ENCODE assay signal across 12 mouse cellular contexts in the genomic region with DNA sequence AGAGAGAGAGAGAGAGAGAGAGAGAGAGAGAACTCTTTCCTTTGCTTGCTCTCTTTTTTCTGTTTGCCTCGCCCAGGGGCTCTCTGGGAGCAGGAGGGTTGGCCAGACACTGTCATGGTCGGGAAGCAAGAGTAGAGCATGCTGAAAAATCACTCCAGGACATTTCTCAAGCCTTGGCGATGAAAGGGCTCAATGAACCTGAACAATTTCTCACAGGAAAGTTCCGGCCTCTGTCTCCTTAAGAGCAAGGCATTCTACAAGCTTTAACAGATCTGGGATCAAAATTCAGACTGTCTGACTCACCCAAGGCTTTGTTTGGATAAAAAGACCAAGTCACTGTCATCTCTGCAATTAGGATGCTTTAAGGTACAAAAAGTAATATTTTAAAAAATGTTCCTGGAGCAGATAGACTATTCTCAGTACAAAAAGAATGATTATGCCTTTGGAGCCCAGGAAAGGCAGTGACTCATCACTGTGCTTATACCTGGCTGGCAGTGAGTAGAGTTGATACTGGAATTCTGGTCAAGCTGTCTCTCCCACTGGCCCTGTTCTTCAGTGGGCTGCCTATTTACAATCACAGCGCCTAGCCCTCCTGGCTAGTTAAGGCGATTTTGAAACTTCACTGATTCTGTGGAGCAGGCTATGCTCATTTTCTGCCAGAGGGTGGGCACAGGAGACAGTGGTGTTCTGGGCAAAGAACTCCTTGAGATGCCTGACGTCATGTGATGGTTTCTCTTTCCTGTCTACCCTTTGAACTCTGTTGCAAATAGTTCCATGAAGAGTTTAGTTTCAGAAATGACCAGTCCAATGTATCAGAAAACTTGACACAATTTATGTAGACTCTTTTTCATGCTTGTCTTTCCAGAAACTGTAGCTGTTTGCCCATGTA.
DNase-seq lines count a peak whose midpoint lies in the region; ATAC-seq and TF ChIP-seq lines count a peak whose summit lies in the region.
"Had no signal": no experiment of that assay in that cellular context is flagged by ENCODE, and none has a peak within 500 bp of the region (broad histone marks: within the 10 kb centered on the region; RNA-seq: fewer than 3 reads in every experiment).

No protein-coding gene starts in this region.

- H3K9me3 ChIP-seq in neural tube, embryonic 15.5 days (replicated peaks): no peaks in the 10 kb centered on the region
- no peaks in the 10 kb centered on the region for H3K9me3 ChIP-seq in kidney, embryonic 15.5 days (replicated peaks)
- no peaks in the 10 kb centered on the region for H3K9me3 ChIP-seq in stomach, postnatal 0 days (ENCODE audit: control insufficient read depth, low read length)

- no peaks in the 10 kb centered on the region for H3K27me3 ChIP-seq in neural tube, embryonic 15.5 days (replicated peaks)
- no peaks in the 10 kb centered on the region for H3K27me3 ChIP-seq in kidney, embryonic 15.5 days
- H3K27me3 ChIP-seq in stomach, postnatal 0 days (ENCODE audit: control insufficient read depth, insufficient read depth, low read length): no peaks in the 10 kb centered on the region

- H3K4me2 ChIP-seq in neural tube, embryonic 15.5 days: no peak overlapping the region
- H3K4me2 ChIP-seq in kidney, embryonic 15.5 days: no peak overlapping the region
- no peak overlapping the region for H3K4me2 ChIP-seq in stomach, postnatal 0 days (replicated peaks; ENCODE audit: low read depth)

- H3K27ac ChIP-seq in neural tube, embryonic 15.5 days (replicated peaks): no peak overlapping the region
- peak overlapping the region; percentile 79 for H3K27ac ChIP-seq in kidney, embryonic 15.5 days
- peak overlapping the region; percentile 67 for H3K27ac ChIP-seq in stomach, postnatal 0 days (replicated peaks)
- H3K27ac ChIP-seq: left cerebral cortex, adult 2 months; macrophage had no signal

- DNase-seq in frontal cortex, postnatal 10 days (ENCODE audit: low spot score in 2 of 2): no peak
- DNase-seq in neural tube, embryonic 10.5 days (ENCODE audit: extremely low spot score, low spot score): peak; percentile 27
- DNase-seq in stomach, postnatal 0 days (ENCODE audit: low spot score): no peak
- no peak for DNase-seq in spleen, postnatal 10 days (ENCODE audit: low spot score in 2 of 2)
- DNase-seq: adrenal gland, postnatal 25 days; right cerebral cortex, postnatal 25 days had no signal

- peak; percentile 38; the same call in 1 of the 2 replicates for ATAC-seq in frontal cortex, adult (ENCODE audit: low TSS enrichment)
- no peak for ATAC-seq in neural tube, embryonic 15.5 days (ENCODE audit: low FRiP score)
- peak; percentile 70 for ATAC-seq in kidney, embryonic 15.5 days (replicated peaks; ENCODE audit: low FRiP score)
- ATAC-seq in stomach, postnatal 0 days (ENCODE audit: low FRiP score, low TSS enrichment): peak; percentile 32; the same call in 1 of the 2 replicates
- no peak for ATAC-seq in erythroid progenitor cell, adult 5-6 weeks (replicated peaks; ENCODE audit: low FRiP score, poor library complexity, severe bottlenecking)

- WGBS in neural tube, embryonic 15.5 days: 49% methylated on average over 7 of the region's 7 CpGs
- 50% methylated on average over 7 of the region's 7 CpGs for WGBS in kidney, embryonic 15.5 days
- 49% methylated on average over 7 of the region's 7 CpGs for WGBS in stomach, postnatal 0 days

- no peak for TF ChIP-seq EP300 in stomach, postnatal 0 days (optimal IDR thresholded peaks at IDR 0.05)

- no peaks in the 10 kb centered on the region for H3K4me1 ChIP-seq in neural tube, embryonic 15.5 days
- peaks cover 18% of the 10 kb centered on the region for H3K4me1 ChIP-seq in kidney, embryonic 15.5 days
- H3K4me1 ChIP-seq in stomach, postnatal 0 days (replicated peaks; ENCODE audit: control insufficient read depth, insufficient read depth): no peaks in the 10 kb centered on the region

- no peaks in the 10 kb centered on the region for H3K36me3 ChIP-seq in neural tube, embryonic 15.5 days
- H3K36me3 ChIP-seq in kidney, embryonic 15.5 days: no peaks in the 10 kb centered on the region
- H3K36me3 ChIP-seq in stomach, postnatal 0 days (ENCODE audit: control insufficient read depth, insufficient read depth, low read length): no peaks in the 10 kb centered on the region

- H3K4me3 ChIP-seq in neural tube, embryonic 15.5 days (replicated peaks): no peak overlapping the region
- H3K4me3 ChIP-seq in kidney, embryonic 15.5 days (replicated peaks): no peak overlapping the region
- H3K4me3 ChIP-seq in stomach, postnatal 0 days (ENCODE audit: low read depth, low read length): no peak overlapping the region
- H3K4me3 ChIP-seq: left cerebral cortex, adult 2 months had no signal

- TF ChIP-seq CTCF in stomach, postnatal 0 days (IDR thresholded peaks at IDR 0.05; ENCODE audit: low read depth): no peak

- H3K9ac ChIP-seq in neural tube, embryonic 15.5 days (replicated peaks): no peak overlapping the region
- no peak overlapping the region for H3K9ac ChIP-seq in kidney, embryonic 15.5 days
- no peak overlapping the region for H3K9ac ChIP-seq in stomach, postnatal 0 days (ENCODE audit: low read length)

Comparison
In these comparisons a context has a peak if more than half of its experiments do, and no peak if none do; other contexts are left out.
1. ATAC-seq: peak in frontal cortex, adult (single experiment), kidney, embryonic 15.5 days (single experiment) and stomach, postnatal 0 days (single experiment); none in neural tube, embryonic 15.5 days (single experiment) and erythroid progenitor cell, adult 5-6 weeks (single experiment).